Mouse (Mus musculus) olfactory bulb, adult 2 months (tissue): ENCODE measurements around the gene Vstm2l.

Experiments
- CTCF ChIP-seq: fragments of 200-500 bp; IDR thresholded peaks from 2 replicates; pipeline ENCODE4 v1.5.1; 2012; ENCODE audit warnings: low read depth, mild to moderate bottlenecking, low read length, moderate library complexity; ENCODE audit not compliant: insufficient read depth
- POLR2A ChIP-seq: fragments of 200-500 bp; IDR thresholded peaks from 2 replicates; pipeline ENCODE4 v1.6.1; 2012; ENCODE audit warnings: mild to moderate bottlenecking, low read depth, low read length, moderate library complexity; ENCODE audit not compliant: insufficient read depth

- no peak for TF ChIP-seq CTCF
- no peak for TF ChIP-seq POLR2A
Measured at GRCm38 (mm10) chr2:157936676-157937075, 22.2 kb downstream of the Vstm2l start.
